In the genomic region with DNA sequence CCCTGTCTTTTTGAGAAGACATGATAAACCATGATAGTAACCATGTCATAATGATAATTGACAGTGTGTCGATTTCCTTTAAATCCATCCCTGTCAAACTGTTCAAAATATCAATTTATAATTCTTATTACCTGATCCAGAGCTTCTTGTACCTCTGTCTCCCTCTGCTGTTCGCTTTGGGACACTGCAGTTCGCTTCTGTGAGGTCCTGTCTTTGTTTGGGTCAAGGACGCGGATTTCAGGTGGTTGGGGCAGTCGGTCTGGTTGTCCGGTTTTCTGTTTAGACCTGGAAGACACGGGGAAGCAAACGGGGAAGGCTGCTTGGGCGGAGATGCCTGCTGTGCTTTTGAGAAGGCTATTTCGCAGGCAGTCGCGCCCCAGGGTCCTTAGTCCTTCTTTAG, we compare ENCODE assay signal across 7 mouse cellular contexts. TPM values are rescaled to one million over a fixed set of nuclear protein-coding genes. Genes with fewer than 3 reads are reported as not detected.
A peak's percentile ranks its signal among the peaks of the same experiment; 100 is the strongest.
DNase-seq lines count a peak whose midpoint lies in the region; ATAC-seq lines count a peak whose summit lies in the region.

No protein-coding gene starts in this region.

- no peaks in the 10 kb centered on the region for H3K36me3 ChIP-seq in intestine, embryonic 14.5 days (ENCODE audit: control insufficient read depth, insufficient read depth, low read length)

- no peak overlapping the region for H3K9ac ChIP-seq in intestine, embryonic 14.5 days (ENCODE audit: low read length)

- no peak for ATAC-seq in intestine, embryonic 14.5 days (replicated peaks; ENCODE audit: low FRiP score, low TSS enrichment, low read depth)
- peak; percentile 73 for ATAC-seq in megakaryocyte progenitor cell, adult 5-6 weeks (replicated peaks; ENCODE audit: poor library complexity)

- no peak overlapping the region for H3K27ac ChIP-seq in intestine, embryonic 14.5 days (ENCODE audit: low read depth)

- peaks cover 86% of the 10 kb centered on the region for H3K27me3 ChIP-seq in intestine, embryonic 14.5 days (replicated peaks; ENCODE audit: control insufficient read depth, insufficient read depth, low read length)

- peak overlapping the region; percentile 34 for H3K4me2 ChIP-seq in intestine, embryonic 14.5 days (ENCODE audit: low read length)

- no peaks in the 10 kb centered on the region for H3K4me1 ChIP-seq in intestine, embryonic 14.5 days (replicated peaks; ENCODE audit: control insufficient read depth, insufficient read depth, low read length)

- no peaks in the 10 kb centered on the region for H3K9me3 ChIP-seq in intestine, embryonic 14.5 days (ENCODE audit: control insufficient read depth, low read length)

- no peak overlapping the region for H3K4me3 ChIP-seq in intestine, embryonic 14.5 days (ENCODE audit: low read depth, low read length)

- intact Hi-C loops in left cerebral cortex, postnatal 10 days (cut with DNase I), result loop anchor here (5.0 kb wide), 2 partner anchors 113 to 158 kb away; no protein-coding TSS in a partner anchor

- under 1% methylated on average over 13 of the region's 13 CpGs for WGBS in intestine, embryonic 14.5 days

- peak; percentile 79 for DNase-seq in adipocyte (ENCODE audit: low spot score)
- DNase-seq in cerebellum, postnatal 36 days, result peak; percentile 66 to 75
- peak; percentile 52 for DNase-seq in gastrocnemius, postnatal 10 days
- DNase-seq in intestine, embryonic 14.5 days (ENCODE audit: low spot score), result peak; percentile 80
- DNase-seq in left cerebral cortex, postnatal 10 days (ENCODE audit: extremely low spot score in 1 of 2, low spot score in 2 of 2), result peak; percentile 40 to 50
- DNase-seq in right cerebral cortex, postnatal 36 days (ENCODE audit: low spot score in 2 of 2), result peak; percentile 30 to 34

RNA-seq across cellular contexts. Expression of a gene that starts 11.5 kb away (rescaled TPM):
- total RNA-seq in gastrocnemius, postnatal 10 days (2021), result not detected
- not detected in 2 replicates for polyA plus RNA-seq in intestine, embryonic 14.5 days (2014; fragmentation: Nextera tagmentation; extraction: Ambion mirVana)
- not detected for total RNA-seq in left cerebral cortex, postnatal 10 days (2021)
- not detected in 2 replicates for total RNA-seq in megakaryocyte progenitor cell, adult 5-6 weeks (2015)
- total RNA-seq in megakaryocyte progenitor cell, adult 5-6 weeks (2017), result not detected in 2 replicates
